ENCODE assay signal across 13 mouse cellular contexts in genomic region chr2:10370176-10370575, GRCm38 (mm10). TPM values are rescaled to one million over a fixed set of nuclear protein-coding genes. Genes with fewer than 3 reads are reported as not detected.
DNase-seq lines count a peak whose midpoint lies in the region; ATAC-seq lines count a peak whose summit lies in the region.
"Had no signal": no experiment of that assay in that cellular context is flagged by ENCODE, and none has a peak within 500 bp of the region (broad histone marks: within the 10 kb centered on the region; RNA-seq: fewer than 3 reads in every experiment).

TSS of gene Sfmbt2 (plus strand) at chr2:10370510.

- H3K9me3 ChIP-seq in forebrain, embryonic 11.5 days (ENCODE audit: control insufficient read depth, low read length) = no peaks in the 10 kb centered on the region
- H3K9me3 ChIP-seq in forebrain, embryonic 15.5 days = no peaks in the 10 kb centered on the region
- no peaks in the 10 kb centered on the region for H3K9me3 ChIP-seq in lung, embryonic 15.5 days
- H3K9me3 ChIP-seq in embryonic facial prominence, embryonic 15.5 days (replicated peaks) = no peaks in the 10 kb centered on the region
- no peaks in the 10 kb centered on the region for H3K9me3 ChIP-seq in neural tube, embryonic 13.5 days
- H3K9me3 ChIP-seq: heart, embryonic 10.5 days had no signal

- H3K27me3 ChIP-seq in forebrain, embryonic 11.5 days (ENCODE audit: control insufficient read depth, insufficient read depth, low read length) = peaks cover 57% of the 10 kb centered on the region
- H3K27me3 ChIP-seq in forebrain, embryonic 15.5 days = peaks cover 64% of the 10 kb centered on the region
- peaks cover 70% of the 10 kb centered on the region for H3K27me3 ChIP-seq in lung, embryonic 15.5 days
- peaks cover 65% of the 10 kb centered on the region for H3K27me3 ChIP-seq in embryonic facial prominence, embryonic 15.5 days
- H3K27me3 ChIP-seq in neural tube, embryonic 13.5 days = peaks cover 76% of the 10 kb centered on the region

- H3K4me2 ChIP-seq in forebrain, embryonic 11.5 days (ENCODE audit: low read depth, low read length, severe bottlenecking) = no peak within 1 kb of the TSS
- no peak within 1 kb of the TSS for H3K4me2 ChIP-seq in forebrain, embryonic 15.5 days (replicated peaks)
- peak within 1 kb of the TSS; percentile 99; the same call in 1 of the 2 replicates for H3K4me2 ChIP-seq in lung, embryonic 15.5 days
- 0 out of 2 replicates have a peak within 1 kb of the TSS, but pooled peaks have one; percentile 92 for H3K4me2 ChIP-seq in embryonic facial prominence, embryonic 15.5 days (replicated peaks)
- 0 out of 2 replicates have a peak within 1 kb of the TSS, but pooled peaks have one; percentile 20 for H3K4me2 ChIP-seq in neural tube, embryonic 13.5 days

- H3K27ac ChIP-seq in forebrain, embryonic 11.5 days (ENCODE audit: low read depth, low read length) = no peak within 1 kb of the TSS
- H3K27ac ChIP-seq in forebrain, embryonic 15.5 days (replicated peaks) = no peak within 1 kb of the TSS
- no peak within 1 kb of the TSS for H3K27ac ChIP-seq in lung, embryonic 15.5 days
- H3K27ac ChIP-seq in embryonic facial prominence, embryonic 15.5 days (replicated peaks) = no peak within 1 kb of the TSS
- no peak within 1 kb of the TSS for H3K27ac ChIP-seq in neural tube, embryonic 13.5 days (replicated peaks)
- H3K27ac ChIP-seq: heart, embryonic 10.5 days had no signal

- no peak within 1 kb of the TSS for H3K9ac ChIP-seq in forebrain, embryonic 11.5 days (ENCODE audit: low read length)
- H3K9ac ChIP-seq in forebrain, embryonic 15.5 days (replicated peaks) = no peak within 1 kb of the TSS
- H3K9ac ChIP-seq in lung, embryonic 15.5 days = no peak within 1 kb of the TSS
- H3K9ac ChIP-seq in embryonic facial prominence, embryonic 15.5 days = no peak within 1 kb of the TSS
- no peak within 1 kb of the TSS for H3K9ac ChIP-seq in neural tube, embryonic 13.5 days

- intact Hi-C loops in left cerebral cortex, postnatal 25 days (cut with DNase I) = loop anchor here (5.0 kb wide), 3 partner anchors 457 to 687 kb away; partner anchors contain the start of gene Gata3

- DNase-seq in forebrain, embryonic 11.5 days (ENCODE audit: low spot score) = peak; percentile 53
- DNase-seq in lung, postnatal 14 days = no peak
- DNase-seq in left cerebral cortex, postnatal 25 days (ENCODE audit: low spot score in 2 of 2) = no peak
- DNase-seq in frontal cortex, postnatal 36 days (ENCODE audit: low spot score in 2 of 2) = no peak
- DNase-seq: cerebellum, adult 8-10 months; kidney, adult 9 months; lung, adult 2 months; spleen, adult 18-20 months had no signal

- H3K36me3 ChIP-seq in forebrain, embryonic 11.5 days (ENCODE audit: control insufficient read depth, insufficient read depth, low read length) = no peaks in the 10 kb centered on the region
- no peaks in the 10 kb centered on the region for H3K36me3 ChIP-seq in forebrain, embryonic 15.5 days
- no peaks in the 10 kb centered on the region for H3K36me3 ChIP-seq in lung, embryonic 15.5 days
- H3K36me3 ChIP-seq in embryonic facial prominence, embryonic 15.5 days = no peaks in the 10 kb centered on the region
- H3K36me3 ChIP-seq in neural tube, embryonic 13.5 days = no peaks in the 10 kb centered on the region
- H3K36me3 ChIP-seq: heart, embryonic 10.5 days had no signal

- H3K4me1 ChIP-seq in forebrain, embryonic 11.5 days (replicated peaks; ENCODE audit: control insufficient read depth, insufficient read depth, low read length) = peaks cover 11% of the 10 kb centered on the region; the same call in 1 of the 2 replicates
- peaks cover 21% of the 10 kb centered on the region for H3K4me1 ChIP-seq in forebrain, embryonic 15.5 days
- peaks cover 18% of the 10 kb centered on the region for H3K4me1 ChIP-seq in lung, embryonic 15.5 days
- peaks cover 27% of the 10 kb centered on the region for H3K4me1 ChIP-seq in embryonic facial prominence, embryonic 15.5 days
- H3K4me1 ChIP-seq in neural tube, embryonic 13.5 days (replicated peaks) = peaks cover 23% of the 10 kb centered on the region

- no peak within 1 kb of the TSS for H3K4me3 ChIP-seq in forebrain, embryonic 11.5 days (ENCODE audit: low read depth, low read length)
- no peak within 1 kb of the TSS for H3K4me3 ChIP-seq in forebrain, embryonic 15.5 days
- H3K4me3 ChIP-seq in lung, embryonic 15.5 days = no peak within 1 kb of the TSS; the same call in 1 of the 2 replicates
- H3K4me3 ChIP-seq in embryonic facial prominence, embryonic 15.5 days (replicated peaks) = peak within 1 kb of the TSS; percentile 16
- H3K4me3 ChIP-seq in neural tube, embryonic 13.5 days = no peak within 1 kb of the TSS

- ATAC-seq in forebrain, embryonic 11.5 days (replicated peaks; ENCODE audit: low FRiP score) = no peak
- ATAC-seq in forebrain, embryonic 15.5 days (replicated peaks) = no peak
- no peak for ATAC-seq in lung, embryonic 15.5 days (ENCODE audit: borderline replicate concordance, extremely low read depth, low FRiP score, low TSS enrichment)
- no peak for ATAC-seq in embryonic facial prominence, embryonic 15.5 days (ENCODE audit: insufficient number of reproducible peaks, low FRiP score, low TSS enrichment, low read depth)
- no peak for ATAC-seq in neural tube, embryonic 13.5 days (ENCODE audit: low read depth)

- under 1% methylated on average over 10 of the region's 10 CpGs for WGBS in forebrain, embryonic 11.5 days
- WGBS in forebrain, embryonic 15.5 days = 2% methylated on average over 10 of the region's 10 CpGs
- under 1% methylated on average over 10 of the region's 10 CpGs for WGBS in lung, embryonic 15.5 days
- WGBS in embryonic facial prominence, embryonic 15.5 days = under 1% methylated on average over 10 of the region's 10 CpGs
- under 1% methylated on average over 10 of the region's 10 CpGs for WGBS in neural tube, embryonic 13.5 days

RNA-seq across cellular contexts. Expression of gene Sfmbt2, which starts in this region (rescaled TPM):
- 1.3 and 1.8 TPM in 2 replicates for polyA plus RNA-seq in forebrain, embryonic 11.5 days (2014; fragmentation: Nextera tagmentation; extraction: Ambion mirVana)
- polyA plus RNA-seq in forebrain, embryonic 15.5 days (2015; fragmentation: Nextera tagmentation; extraction: Ambion mirVana) = 2.1 and 2.4 TPM in 2 replicates
- 1.4 and 2.0 TPM in 2 replicates for polyA plus RNA-seq in lung, embryonic 15.5 days (2015; fragmentation: Nextera tagmentation; extraction: Ambion mirVana)
- 3.1 and 3.7 TPM in 2 replicates for polyA plus RNA-seq in embryonic facial prominence, embryonic 15.5 days (2015; fragmentation: Nextera tagmentation; extraction: Ambion mirVana)
- polyA plus RNA-seq in neural tube, embryonic 13.5 days (2015; fragmentation: Nextera tagmentation; extraction: Ambion mirVana) = 3.1 and 3.3 TPM in 2 replicates
- 1 to 10 TPM; 4.0 to 5.3 TPM for total RNA-seq in left cerebral cortex, postnatal 25 days (2021)

Comparison
In these comparisons a context has a peak if more than half of its experiments do, and no peak if none do; other contexts are left out.
1. H3K4me2 ChIP-seq: peak in lung, embryonic 15.5 days (single experiment), embryonic facial prominence, embryonic 15.5 days (single experiment) and neural tube, embryonic 13.5 days (single experiment); none in forebrain, embryonic 11.5 days (single experiment) and forebrain, embryonic 15.5 days (single experiment).